Mouse (Mus musculus) stomach, embryonic 15.5 days (tissue): ENCODE data around the gene Mns1. TPM values are rescaled to one million over a fixed set of nuclear protein-coding genes. Genes with fewer than 3 reads are reported as not detected.

Source experiments
- ATAC-seq: fragments of 200-750 bp; cut with Nextera tagmentation; 2 replicates; pipeline ENCODE4 v1.8.0; 2017; ENCODE audit warnings: low read depth, moderate number of reproducible peaks, moderate TSS enrichment; ENCODE audit not compliant: insufficient read depth, low FRiP score
- H3K27ac ChIP-seq: fragments of 300-500 bp; sonication (generic); 2 replicates; pipeline ENCODE4 v1.5.1; 2015; ENCODE audit warnings: mild to moderate bottlenecking, inconsistent platforms
- H3K27me3 ChIP-seq: fragments of 300-500 bp; sonication (generic); replicated peaks from 2 replicates; pipeline ENCODE4 v1.6.1; 2015; ENCODE audit warnings: inconsistent platforms
- H3K36me3 ChIP-seq: fragments of 300-500 bp; sonication (generic); 2 replicates; pipeline ENCODE4 v1.6.1; 2015; ENCODE audit warnings: inconsistent platforms
- H3K4me1 ChIP-seq: fragments of 300-500 bp; sonication (generic); 2 replicates; pipeline ENCODE4 v1.6.1; 2015; ENCODE audit warnings: inconsistent platforms
- H3K4me2 ChIP-seq: fragments of 300-500 bp; sonication (generic); 2 replicates; pipeline ENCODE4 v1.6.1; 2015; ENCODE audit warnings: mild to moderate bottlenecking, inconsistent platforms
- H3K4me3 ChIP-seq: fragments of 300-500 bp; sonication (generic); replicated peaks from 2 replicates; pipeline ENCODE4 v1.5.1; 2015; ENCODE audit warnings: inconsistent platforms
- H3K9ac ChIP-seq: fragments of 300-500 bp; sonication (generic); 2 replicates; pipeline ENCODE4 v1.6.1; 2015; ENCODE audit warnings: inconsistent platforms
- H3K9me3 ChIP-seq: fragments of 300-500 bp; sonication (generic); 2 replicates; pipeline ENCODE4 v1.6.1; 2016; ENCODE audit warnings: inconsistent platforms
- WGBS: fragments of 180-500 bp; shearing (Covaris S2); methylation state at CpG from one replicate; pipeline ENCODE4 v1.1.7; 2015; 5-methylcytosine and 5-hydroxymethylcytosine counted together
- polyA plus RNA-seq: library from polyadenylated mRNA; unstranded; fragments of >200 nt; fragmentation: Nextera tagmentation; extraction: Ambion mirVana; gene quantifications from 2 replicates; pipeline ENCODE4 v1.2.1, GENCODE M21; 2015

Mns1 gene
- polyA plus RNA-seq, 1 experiment from 2014 or later = 31.0 TPM

DNA sequence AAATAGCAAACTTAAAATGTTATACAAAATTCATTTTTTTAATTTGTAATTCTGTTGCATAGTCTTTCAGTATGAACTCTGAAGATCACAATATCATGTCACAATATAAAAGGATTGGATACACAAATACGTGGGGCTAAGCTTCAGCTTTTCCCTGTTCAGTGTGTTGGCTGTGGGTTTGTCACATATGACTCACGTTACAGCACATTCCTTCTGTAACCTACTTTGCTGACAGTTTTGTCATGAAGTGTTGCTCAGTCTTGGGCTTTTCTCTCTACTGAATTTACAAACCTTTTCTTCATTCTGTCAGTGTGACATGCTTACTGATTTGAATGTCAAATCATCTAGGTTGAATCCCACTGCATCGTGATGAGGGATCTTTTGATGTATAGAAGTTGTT lies 21.9 kb downstream of the Mns1 start:
- 88% methylated on average over 3 of the region's 3 CpGs for WGBS
- Histone ChIP-seq H3K27ac (no peak overlapping the region), H3K9me3 (no peaks in the 10 kb centered on the region), H3K36me3 (no peaks in the 10 kb centered on the region), H3K4me2 (no peak overlapping the region), H3K4me1 (no peaks in the 10 kb centered on the region), H3K4me3 (no peak overlapping the region), H3K9ac (no peak overlapping the region), H3K27me3 (no peaks in the 10 kb centered on the region)
- no peak for ATAC-seq

GRCm38 (mm10) chr9:72460767-72461166 lies 23.0 kb downstream of the Mns1 start:
- Histone ChIP-seq H3K4me3 (no peak overlapping the region), H3K36me3 (no peaks in the 10 kb centered on the region), H3K9me3 (no peaks in the 10 kb centered on the region), H3K4me2 (no peak overlapping the region), H3K27me3 (no peaks in the 10 kb centered on the region), H3K27ac (no peak overlapping the region), H3K4me1 (no peaks in the 10 kb centered on the region), H3K9ac (no peak overlapping the region)
- ATAC-seq = no peak
- 76% methylated on average over 3 of the region's 3 CpGs for WGBS

GRCm38 (mm10) chr9:72462427-72462826 lies 24.6 kb downstream of the Mns1 start:
- H3K4me3 ChIP-seq = no peak overlapping the region
- ATAC-seq = no peak
- 91% methylated on average over 2 of the region's 2 CpGs for WGBS
- H3K27me3 ChIP-seq = no peaks in the 10 kb centered on the region
- H3K9me3 ChIP-seq = no peaks in the 10 kb centered on the region
- no peak overlapping the region for H3K4me2 ChIP-seq
- no peak overlapping the region for H3K27ac ChIP-seq
- H3K36me3 ChIP-seq = no peaks in the 10 kb centered on the region
- no peaks in the 10 kb centered on the region for H3K4me1 ChIP-seq
- no peak overlapping the region for H3K9ac ChIP-seq

DNA sequence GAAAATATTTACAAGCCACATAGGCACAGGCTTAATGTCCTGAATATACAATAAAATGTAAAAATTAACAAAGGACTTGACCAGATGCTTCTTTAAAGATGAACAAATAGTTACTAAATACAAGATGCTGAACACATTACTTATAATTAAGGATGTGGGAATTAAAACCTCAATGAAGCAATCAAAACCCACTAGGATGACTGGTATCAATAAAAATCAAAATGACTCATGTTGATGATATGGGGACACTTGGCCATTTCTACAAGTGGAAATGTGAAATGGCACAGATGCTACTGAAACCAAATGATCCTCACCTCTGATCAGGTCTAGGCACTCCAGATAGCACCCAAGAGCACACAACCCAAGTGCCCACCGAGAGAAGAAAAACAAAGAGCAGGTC lies 27.0 kb downstream of the Mns1 start:
- no peaks in the 10 kb centered on the region for H3K9me3 ChIP-seq
- H3K9ac ChIP-seq = no peak overlapping the region
- H3K4me2 ChIP-seq = no peak overlapping the region
- H3K4me3 ChIP-seq = no peak overlapping the region
- WGBS = 96% methylated on average over 1 of the region's 1 CpGs
- no peak overlapping the region for H3K27ac ChIP-seq
- no peaks in the 10 kb centered on the region for H3K4me1 ChIP-seq
- no peaks in the 10 kb centered on the region for H3K27me3 ChIP-seq
- no peaks in the 10 kb centered on the region for H3K36me3 ChIP-seq
- ATAC-seq = no peak

DNA sequence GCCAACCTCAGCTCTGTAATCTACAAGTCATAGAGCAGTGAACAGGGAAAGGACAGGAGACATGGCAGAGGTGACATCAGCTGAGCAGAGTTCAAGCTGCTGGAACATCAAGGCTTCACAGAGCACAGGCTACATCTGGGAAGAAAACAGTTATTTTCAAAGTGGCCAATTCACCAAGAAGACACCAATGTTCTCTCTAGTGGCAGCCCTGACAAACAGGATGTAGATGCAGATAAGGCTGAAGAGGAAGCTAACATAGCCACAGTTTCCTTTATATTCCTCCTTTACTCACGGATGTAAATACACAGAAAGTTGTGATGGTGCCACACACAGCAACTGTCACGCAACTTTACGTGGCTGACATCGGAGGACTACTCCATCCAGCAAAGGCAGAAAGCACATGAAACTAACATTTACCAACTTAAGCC lies 28.0 kb downstream of the Mns1 start:
- H3K9me3 ChIP-seq = no peaks in the 10 kb centered on the region
- H3K9ac ChIP-seq = no peak overlapping the region
- no peaks in the 10 kb centered on the region for H3K4me1 ChIP-seq
- H3K36me3 ChIP-seq = no peaks in the 10 kb centered on the region
- no peak overlapping the region for H3K4me2 ChIP-seq
- no peak for ATAC-seq
- H3K27me3 ChIP-seq = no peaks in the 10 kb centered on the region
- H3K4me3 ChIP-seq = no peak overlapping the region
- H3K27ac ChIP-seq = no peak overlapping the region
- 72% methylated on average over 4 of the region's 4 CpGs for WGBS

- H3K4me3 ChIP-seq = no peak overlapping the region
- no peak overlapping the region for H3K27ac ChIP-seq
- H3K27me3 ChIP-seq = no peaks in the 10 kb centered on the region
- H3K9ac ChIP-seq = no peak overlapping the region
- 53% methylated on average over 11 of the region's 11 CpGs for WGBS
- 0 out of 2 replicates have a peak, but pooled peaks cover 3% of the 10 kb centered on the region for H3K36me3 ChIP-seq
- H3K4me1 ChIP-seq = no peaks in the 10 kb centered on the region
- ATAC-seq = no peak
- no peaks in the 10 kb centered on the region for H3K9me3 ChIP-seq
- H3K4me2 ChIP-seq = no peak overlapping the region
Observed at GRCm38 (mm10) chr9:72467551-72468407, 30.0 kb downstream of the Mns1 start.

DNA sequence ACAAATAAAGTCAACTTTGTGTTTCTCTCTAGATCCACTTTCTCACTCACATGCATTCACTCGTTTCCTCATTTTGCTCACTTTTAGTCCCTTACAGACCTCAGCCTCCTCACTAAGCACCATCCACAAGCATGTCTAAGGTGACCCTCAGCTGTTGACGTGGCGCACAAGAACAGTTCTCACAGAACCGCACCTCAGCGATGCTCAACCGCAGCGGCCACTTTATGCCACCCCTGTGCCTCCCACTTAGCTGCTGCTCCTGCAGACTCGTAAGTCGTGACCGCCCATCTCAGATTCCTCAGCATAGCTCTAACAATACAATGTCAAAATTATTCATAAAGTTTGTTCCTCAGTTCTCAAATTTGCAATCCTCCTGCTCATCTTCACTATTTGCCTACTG lies 30.8 kb downstream of the Mns1 start:
- H3K4me1 ChIP-seq = no peaks in the 10 kb centered on the region
- H3K27ac ChIP-seq = no peak overlapping the region
- no peak overlapping the region for H3K9ac ChIP-seq
- no peaks in the 10 kb centered on the region for H3K9me3 ChIP-seq
- H3K4me3 ChIP-seq = no peak overlapping the region
- no peaks in the 10 kb centered on the region for H3K27me3 ChIP-seq
- no peak for ATAC-seq
- H3K4me2 ChIP-seq = no peak overlapping the region
- 90% methylated on average over 10 of the region's 10 CpGs for WGBS
- H3K36me3 ChIP-seq = 0 out of 2 replicates have a peak, but pooled peaks cover 3% of the 10 kb centered on the region

DNA sequence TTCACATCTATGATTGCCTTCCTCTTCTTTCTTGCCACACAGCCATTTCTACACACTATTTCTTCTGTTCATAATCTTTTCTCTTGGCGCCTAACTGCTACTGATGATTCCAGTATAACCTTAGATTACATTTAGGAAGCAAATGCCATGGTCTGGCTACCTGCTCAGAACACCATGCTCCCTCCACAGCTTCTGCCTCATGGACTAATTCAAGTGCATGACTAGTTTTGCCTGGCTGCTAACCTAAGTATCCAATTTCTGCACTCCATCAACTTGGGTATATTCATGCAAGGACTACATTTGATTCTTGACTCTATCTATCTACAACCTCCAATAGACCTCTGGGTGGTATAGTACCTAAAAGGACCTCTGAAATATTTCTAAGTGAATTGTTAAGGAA lies 32.0 kb downstream of the Mns1 start:
- H3K4me1 ChIP-seq = no peaks in the 10 kb centered on the region
- H3K36me3 ChIP-seq = 0 out of 2 replicates have a peak, but pooled peaks cover 3% of the 10 kb centered on the region
- no peak overlapping the region for H3K9ac ChIP-seq
- no peak for ATAC-seq
- no peak overlapping the region for H3K4me3 ChIP-seq
- 83% methylated on average over 1 of the region's 1 CpGs for WGBS
- no peaks in the 10 kb centered on the region for H3K9me3 ChIP-seq
- no peak overlapping the region for H3K27ac ChIP-seq
- no peaks in the 10 kb centered on the region for H3K27me3 ChIP-seq
- no peak overlapping the region for H3K4me2 ChIP-seq

GRCm38 (mm10) chr9:72475511-72475910 lies 37.7 kb downstream of the Mns1 start:
- Histone ChIP-seq H3K4me3 (no peak overlapping the region), H3K27ac (no peak overlapping the region), H3K9me3 (no peaks in the 10 kb centered on the region), H3K4me2 (no peak overlapping the region), H3K9ac (no peak overlapping the region), H3K27me3 (no peaks in the 10 kb centered on the region), H3K4me1 (no peaks in the 10 kb centered on the region), H3K36me3 (0 out of 2 replicates have a peak, but pooled peaks cover 3% of the 10 kb centered on the region)
- WGBS = 90% methylated on average over 9 of the region's 9 CpGs
- no peak for ATAC-seq

GRCm38 (mm10) chr9:72477306-72477705 lies 39.5 kb downstream of the Mns1 start:
- Histone ChIP-seq H3K4me2 (no peak overlapping the region), H3K9ac (no peak overlapping the region), H3K4me1 (no peaks in the 10 kb centered on the region), H3K9me3 (no peaks in the 10 kb centered on the region), H3K27ac (no peak overlapping the region), H3K4me3 (no peak overlapping the region), H3K36me3 (no peaks in the 10 kb centered on the region), H3K27me3 (no peaks in the 10 kb centered on the region)
- no peak for ATAC-seq
- 74% methylated on average over 6 of the region's 6 CpGs for WGBS

- 89% methylated on average over 1 of the region's 1 CpGs for WGBS
- no peaks in the 10 kb centered on the region for H3K9me3 ChIP-seq
- no peaks in the 10 kb centered on the region for H3K4me1 ChIP-seq
- no peak overlapping the region for H3K9ac ChIP-seq
- no peak for ATAC-seq
- peaks cover 3% of the 10 kb centered on the region; the same call in 1 of the 2 replicates for H3K36me3 ChIP-seq
- no peak overlapping the region for H3K27ac ChIP-seq
- no peaks in the 10 kb centered on the region for H3K27me3 ChIP-seq
- no peak overlapping the region for H3K4me2 ChIP-seq
- no peak overlapping the region for H3K4me3 ChIP-seq
Observed at GRCm38 (mm10) chr9:72479276-72479675, 41.5 kb downstream of the Mns1 start.

DNA sequence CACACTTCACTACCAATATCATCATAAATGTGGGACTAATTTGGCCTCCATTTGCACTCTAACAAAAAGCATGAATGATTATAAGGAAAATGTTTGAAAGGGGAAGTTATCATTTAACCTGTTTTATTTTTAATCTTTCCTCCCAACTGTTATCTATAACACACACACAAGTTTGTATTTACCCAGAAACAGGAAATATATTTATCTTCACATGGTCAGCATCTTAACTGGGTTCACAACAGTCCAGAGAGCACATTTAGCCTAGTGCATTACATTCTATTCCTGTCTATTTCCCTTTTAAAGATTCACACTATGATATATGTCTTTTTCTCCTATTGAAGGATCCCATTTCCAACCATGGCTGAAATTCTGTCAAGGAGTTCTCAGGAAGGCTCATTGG lies 50.7 kb downstream of the Mns1 start:
- no peak overlapping the region for H3K4me2 ChIP-seq
- H3K9me3 ChIP-seq = no peaks in the 10 kb centered on the region
- H3K27me3 ChIP-seq = no peaks in the 10 kb centered on the region
- ATAC-seq = no peak
- no peak overlapping the region for H3K27ac ChIP-seq
- H3K36me3 ChIP-seq = 0 out of 2 replicates have a peak, but pooled peaks cover 3% of the 10 kb centered on the region
- no peak overlapping the region for H3K4me3 ChIP-seq
- H3K4me1 ChIP-seq = no peaks in the 10 kb centered on the region
- H3K9ac ChIP-seq = no peak overlapping the region
